Mouse (Mus musculus) right cerebral cortex, postnatal 4 days (tissue): Measurements from ENCODE around the gene Tshz2.

Experiments
- DNase-seq: peaks from one replicate; pipeline ENCODE4 v3.0.0-alpha.2; 2022

Gene Tshz2

DNA sequence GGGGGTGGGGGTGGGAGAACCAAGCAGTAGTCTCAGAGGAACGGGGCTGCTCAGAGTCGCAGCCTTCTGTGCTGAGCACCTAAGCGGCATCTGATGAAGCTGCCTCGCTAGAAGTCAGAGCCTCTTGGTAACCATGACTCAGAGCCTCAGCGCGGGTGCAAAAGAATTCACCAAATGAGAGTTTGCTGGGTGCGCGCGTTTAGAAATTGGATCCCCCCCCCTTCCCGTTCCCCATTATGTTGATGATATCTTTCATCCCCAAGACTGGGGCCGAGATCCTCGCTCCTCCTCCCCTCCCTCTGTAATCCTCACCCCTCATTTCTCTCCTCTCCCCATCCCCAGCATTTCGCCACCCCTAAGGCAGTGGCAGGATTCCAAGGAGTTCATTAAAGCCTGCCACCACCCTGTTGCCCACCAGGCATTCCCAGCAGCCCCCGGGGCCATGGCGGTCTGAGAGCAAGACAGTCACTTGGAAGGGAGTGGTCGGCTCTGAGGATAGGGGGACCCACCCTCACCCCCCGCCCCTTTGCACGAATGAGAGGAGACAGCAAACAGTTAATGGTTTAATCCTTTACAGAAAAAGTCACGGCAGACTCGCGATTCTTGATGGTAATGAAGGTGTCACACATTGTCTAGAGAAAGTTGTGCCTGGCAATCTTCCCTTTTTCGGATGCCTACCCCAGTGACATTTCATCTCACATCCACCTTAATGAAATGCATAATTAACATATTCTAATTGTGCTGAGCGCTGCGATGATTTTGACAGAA, 328.8 kb downstream of the Tshz2 start:
- peak; percentile 22 for DNase-seq

DNA sequence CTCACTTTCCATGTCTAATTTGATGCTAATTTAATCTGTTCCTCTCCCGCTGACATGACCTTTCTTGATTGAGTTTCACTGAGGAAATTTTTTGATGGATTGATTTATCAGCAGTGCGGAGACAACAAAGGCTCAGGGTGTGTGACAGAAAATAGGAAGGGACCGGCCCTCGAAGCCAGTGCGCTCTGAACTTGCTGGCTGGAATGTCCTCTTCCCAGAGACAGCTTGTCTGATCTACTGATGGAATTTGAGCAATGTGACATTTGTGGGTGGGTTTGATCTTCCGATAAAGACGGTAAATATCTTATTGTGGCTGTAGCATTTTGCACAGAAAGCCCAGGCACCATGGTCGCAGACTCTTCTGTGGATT, 329.4 kb downstream of the Tshz2 start:
- no peak for DNase-seq

DNA sequence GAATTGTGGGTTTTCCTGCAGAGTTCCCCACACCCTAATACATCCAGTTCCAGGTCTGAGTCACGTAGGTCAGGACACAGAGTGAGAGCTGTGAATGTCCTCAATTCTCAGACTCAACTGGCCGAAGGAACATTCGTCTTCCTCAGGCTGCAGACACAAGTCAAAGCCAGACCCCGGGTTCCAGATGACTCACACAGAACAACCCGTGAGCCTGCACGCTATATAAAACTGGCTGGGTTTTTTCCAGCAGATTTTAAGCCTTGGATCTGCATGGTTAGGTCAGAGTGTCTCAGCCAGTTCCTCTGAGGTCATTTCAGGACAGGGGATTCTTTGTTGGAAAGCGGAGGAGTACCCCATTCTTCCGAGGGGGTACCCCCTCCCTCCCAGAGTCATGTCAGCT, 330.0 kb downstream of the Tshz2 start:
- no peak for DNase-seq

DNA sequence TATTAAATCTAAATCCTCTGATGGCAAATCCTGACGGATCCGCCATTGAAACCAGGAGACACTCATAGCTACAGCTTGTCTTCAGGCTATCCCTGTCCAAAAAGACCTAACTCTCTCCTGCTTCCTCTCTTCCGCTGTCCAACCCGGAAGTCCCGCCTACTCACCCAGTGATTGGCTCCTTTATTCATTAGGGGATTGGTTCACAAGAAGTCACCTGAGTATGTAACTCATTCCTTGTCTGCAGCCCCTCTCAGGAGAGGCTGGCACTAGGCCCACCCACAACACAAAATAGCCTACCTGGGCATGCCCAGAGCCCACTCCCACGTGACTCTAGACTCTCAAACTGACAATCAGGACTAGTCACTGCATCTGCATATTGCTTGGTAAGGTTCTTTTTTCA, 337.7 kb downstream of the Tshz2 start:
- DNase-seq = no peak

DNA sequence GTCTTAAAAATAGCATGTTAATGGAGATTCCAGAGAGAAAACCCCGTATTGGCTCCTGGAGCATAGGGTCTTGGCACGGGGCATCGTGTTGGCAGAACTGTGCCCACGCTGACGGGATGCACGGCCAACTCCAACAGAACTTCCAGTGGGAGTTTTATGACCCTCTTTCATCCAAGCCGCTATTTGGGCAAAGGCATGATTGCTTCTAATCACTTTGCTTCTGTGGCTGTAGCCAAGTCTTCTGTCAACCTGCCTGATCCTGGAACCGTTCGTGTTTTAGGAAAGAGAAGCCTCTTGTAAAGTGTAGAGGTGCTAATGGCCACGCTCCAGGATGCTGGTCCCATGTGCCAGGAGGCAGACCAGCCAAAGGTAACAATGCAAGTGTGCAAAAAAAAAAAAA, 350.1 kb downstream of the Tshz2 start:
- DNase-seq = no peak

DNA sequence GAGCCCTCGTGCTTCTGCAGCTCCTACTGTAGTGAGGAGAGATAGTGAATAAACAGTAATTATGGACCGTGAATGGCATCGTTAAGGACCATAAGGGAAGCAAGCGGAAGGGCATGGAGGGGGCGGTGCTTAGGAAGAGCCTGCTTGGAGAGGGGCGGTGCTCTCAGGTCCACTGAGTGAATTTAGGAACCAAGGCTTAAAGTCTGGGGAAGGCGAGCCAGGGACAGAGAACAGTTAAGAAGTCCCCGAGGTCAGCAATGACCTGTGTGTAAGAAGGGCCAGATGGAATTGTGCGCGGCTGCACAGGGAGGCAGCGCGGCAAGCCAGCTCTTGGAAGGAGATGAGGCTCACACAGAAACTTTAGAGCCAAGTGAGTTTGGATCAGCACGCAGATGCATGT, 354.4 kb downstream of the Tshz2 start:
- DNase-seq = no peak

DNA sequence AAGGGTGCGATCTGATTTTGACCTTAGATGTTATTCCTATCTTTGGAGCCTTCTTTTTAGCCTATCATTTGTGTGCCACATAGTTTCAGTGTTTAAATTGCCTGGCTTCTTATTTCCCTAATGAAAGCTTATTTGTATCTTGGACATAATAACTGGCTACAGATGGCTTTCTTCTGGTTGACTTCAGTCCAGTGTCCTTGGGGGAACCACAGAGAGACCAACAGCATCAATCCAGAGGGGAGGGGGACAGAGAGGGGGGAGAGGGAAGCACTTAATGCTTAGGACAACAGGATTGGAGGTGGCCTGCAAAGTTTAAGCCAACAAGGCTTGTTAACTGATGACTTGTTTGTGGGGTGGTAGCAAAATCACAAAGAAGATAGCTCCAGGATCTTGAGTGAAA, 356.4 kb downstream of the Tshz2 start:
- no peak for DNase-seq

DNA sequence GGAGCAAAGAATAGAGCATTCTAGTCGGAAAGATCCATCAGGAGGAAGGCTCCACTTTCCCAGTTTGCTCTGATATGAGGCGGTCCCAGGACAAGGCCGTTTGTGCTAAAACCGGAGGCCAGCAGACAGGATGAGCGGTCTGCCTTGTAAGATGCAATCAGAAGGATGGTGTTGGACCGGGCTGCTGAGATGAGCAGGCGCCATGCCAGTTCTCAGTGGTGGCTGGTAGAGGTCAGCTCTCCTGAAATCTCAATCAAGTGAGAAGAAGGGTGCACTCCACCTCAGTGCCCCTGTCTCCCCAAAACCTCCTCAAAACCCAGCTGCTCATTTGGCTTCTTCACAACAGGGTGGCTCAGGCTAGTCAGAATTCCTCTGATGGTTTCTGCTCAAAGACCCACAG, 358.2 kb downstream of the Tshz2 start:
- no peak for DNase-seq

DNA sequence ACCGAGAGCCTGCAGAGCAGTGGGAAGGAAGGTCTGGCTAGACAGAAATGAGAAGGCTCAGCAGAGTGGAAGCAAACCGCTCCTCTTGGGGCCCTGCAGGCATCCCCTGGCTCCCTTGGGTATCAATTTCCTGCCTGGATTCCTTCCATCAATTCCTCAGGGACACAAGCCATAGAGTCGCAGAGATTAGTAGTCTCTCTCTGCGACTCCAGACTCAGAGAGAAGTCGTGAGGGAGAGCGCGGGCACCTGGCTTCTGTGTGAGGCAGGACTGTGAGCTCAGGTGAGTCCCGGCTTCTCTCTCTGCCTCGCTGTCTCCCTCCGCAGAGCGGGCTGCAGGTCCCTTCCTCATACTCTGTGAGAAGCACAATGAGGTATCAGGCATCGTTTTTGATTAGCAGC, 363.2 kb downstream of the Tshz2 start:
- no peak for DNase-seq

DNA sequence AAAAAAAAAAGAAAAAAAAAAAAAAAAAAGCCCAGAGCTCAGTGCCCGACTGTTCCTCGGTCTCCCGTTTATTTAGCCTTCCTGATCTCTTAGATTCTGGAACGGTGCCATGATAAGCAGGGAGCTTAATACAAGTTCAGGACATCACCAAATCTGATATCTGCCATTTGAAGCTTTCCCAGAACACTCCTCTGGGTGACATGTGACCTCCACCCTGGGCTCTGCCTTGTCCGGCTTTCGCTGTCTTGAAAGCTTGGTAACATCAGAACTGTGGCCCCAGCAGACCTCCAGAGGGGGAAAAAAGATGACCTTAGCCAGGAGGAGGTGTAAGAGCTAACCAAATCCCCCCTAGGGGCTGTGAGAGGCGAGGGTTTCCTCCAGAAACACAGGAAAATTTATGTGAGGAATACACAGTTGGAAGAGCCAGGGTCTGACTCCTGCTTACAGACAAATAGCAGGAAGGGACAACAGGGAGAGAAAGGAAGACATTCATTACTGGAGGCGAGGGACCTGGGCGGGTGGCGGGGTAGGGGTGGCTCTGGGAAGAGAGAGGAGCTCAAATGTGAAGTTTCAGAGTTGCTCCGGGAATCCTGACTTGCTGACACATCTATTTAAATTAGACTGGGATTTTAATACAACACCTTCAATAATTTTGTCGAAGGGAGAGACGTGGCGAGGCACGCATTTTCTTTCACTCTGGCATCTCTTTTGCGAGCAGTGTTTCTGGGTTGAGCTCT, 363.9 kb downstream of the Tshz2 start:
- DNase-seq = no peak

DNA sequence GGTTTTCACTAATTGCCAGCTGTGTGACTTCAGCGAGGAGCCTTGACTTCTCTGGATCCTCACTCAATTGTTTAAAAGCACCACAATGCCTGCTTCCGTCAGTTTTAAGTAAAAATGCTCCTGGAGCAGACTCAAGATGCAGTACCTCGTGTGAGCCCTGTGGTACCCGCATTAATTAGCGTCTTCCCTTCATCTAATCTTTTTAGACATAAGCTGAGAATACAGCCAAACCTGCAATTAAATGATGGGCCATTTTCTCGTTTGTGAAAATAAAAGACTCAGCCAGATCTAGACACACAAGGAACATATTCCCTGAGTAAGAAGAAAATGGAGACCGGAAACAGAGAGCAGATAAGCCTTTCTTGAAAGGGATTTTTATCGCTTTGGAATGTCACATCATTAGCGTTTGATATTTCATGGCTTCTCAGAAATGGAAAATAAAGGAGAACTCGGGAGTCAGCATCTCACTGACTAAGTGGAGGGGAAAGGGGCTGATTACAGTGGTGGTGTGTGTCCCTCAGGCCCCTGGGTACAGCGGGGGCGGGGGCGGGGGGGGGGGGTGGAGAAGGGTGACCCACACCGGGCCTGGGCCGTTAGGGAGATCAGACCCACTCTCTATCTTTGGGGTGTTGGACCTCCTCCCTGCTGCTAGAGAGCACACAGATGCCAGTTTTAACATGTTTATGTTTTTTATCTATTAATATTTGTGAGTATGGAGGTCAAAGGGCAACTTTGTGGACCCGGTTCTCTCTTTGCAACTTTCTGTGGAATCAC, 364.6 kb downstream of the Tshz2 start:
- no peak for DNase-seq

DNA sequence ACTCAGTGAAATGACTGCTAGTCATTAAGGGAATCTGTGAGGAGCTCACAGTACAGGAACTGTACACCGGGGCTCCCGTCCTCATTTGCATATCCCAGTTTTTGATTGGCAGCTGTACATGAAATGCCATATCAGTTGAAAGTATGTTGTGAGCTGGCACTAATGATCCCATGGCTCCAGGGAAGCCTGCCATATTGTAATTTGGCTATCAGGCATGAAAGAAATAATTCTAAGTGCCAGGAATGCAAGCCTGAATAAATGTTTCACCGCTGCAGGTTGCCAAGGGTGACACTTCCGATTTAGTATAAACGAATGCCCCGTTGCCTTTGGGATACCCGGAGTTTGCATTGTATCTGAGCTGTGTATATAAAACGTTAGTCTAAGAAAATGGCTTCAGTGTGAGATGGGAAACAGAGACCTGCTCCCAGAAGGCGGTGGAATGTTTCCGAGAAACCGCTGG, 366.1 kb downstream of the Tshz2 start:
- no peak for DNase-seq

DNA sequence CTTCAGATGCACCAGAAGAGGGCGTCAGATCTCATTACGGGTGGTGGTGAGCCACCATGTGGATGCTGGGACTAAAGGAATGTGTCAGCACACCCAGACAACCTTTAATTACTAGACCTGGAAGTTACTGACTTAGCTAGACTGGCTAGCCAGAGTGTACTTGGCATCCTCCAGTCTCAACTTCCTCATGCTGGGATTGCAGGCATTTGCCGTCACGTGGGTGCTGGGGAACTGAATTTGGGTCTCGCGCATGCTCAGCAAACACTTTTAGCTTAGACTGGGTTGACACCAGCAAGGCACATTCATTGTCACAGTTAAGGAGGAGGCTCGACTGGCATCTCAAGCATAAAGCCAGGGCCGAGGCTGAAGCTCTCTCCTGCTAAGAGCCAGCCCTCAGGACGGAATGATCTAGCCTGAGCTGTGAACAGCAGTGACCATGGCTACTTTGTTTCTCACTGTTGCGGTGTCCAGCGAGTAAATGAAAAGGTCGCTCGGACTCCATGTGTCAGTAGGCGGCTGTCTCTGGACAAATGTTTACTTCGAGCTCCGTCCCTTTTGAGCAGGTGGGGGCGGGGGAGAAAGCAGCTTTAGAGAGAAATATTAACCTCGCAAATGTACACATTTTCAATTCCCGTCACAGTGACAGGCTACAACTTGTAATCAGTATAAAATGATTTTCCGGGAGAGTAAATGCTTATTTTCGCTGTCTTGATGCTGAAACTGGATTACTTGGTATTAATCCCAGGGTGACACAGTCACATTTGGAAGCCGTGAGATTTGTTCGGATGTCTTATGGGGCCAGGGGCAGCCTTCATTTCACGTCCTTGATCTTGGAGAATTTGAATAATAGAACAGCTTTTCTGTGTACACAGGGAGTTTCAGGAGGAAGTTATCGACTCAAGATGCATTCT, 370.0 kb downstream of the Tshz2 start:
- DNase-seq = peak; percentile 21

DNA sequence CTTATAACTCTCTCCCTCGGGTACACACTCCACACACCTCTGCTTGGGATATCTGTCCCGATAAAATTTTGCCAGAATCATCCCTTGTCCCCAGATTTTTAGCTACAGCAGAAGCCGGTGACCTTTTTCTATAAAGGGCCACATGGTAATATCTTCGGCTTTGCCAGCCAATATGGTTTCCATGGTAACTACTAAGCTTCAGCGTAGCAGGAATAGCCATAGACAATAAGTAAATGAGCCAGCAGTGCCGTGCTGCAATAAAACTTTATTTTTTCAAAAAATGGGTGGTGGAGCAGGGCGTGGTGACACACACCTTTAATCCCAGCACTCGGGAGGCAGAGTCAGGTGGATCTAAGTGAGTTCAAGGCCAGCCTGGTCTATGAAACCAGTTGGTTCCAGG, 370.9 kb downstream of the Tshz2 start:
- DNase-seq = no peak

DNA sequence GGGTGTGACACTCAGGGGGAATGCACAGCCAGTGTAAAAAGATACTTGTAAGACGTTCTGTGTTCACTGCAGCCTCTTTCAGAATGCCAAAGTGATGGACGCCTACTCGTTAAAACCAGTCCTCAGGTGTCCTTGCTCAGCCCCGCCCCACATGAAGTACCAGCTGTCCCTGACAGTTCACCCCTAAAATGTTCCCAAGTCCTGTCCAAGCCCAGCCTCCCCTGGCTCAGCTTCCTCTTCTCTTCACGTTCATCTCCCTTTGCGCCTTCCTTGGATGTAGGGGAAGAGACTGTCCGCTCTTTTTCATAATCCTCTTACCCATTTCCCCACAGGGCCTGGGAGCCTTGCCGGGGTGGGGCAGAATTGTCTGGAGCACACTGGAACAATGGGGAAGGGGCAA, 374.0 kb downstream of the Tshz2 start:
- DNase-seq = no peak

DNA sequence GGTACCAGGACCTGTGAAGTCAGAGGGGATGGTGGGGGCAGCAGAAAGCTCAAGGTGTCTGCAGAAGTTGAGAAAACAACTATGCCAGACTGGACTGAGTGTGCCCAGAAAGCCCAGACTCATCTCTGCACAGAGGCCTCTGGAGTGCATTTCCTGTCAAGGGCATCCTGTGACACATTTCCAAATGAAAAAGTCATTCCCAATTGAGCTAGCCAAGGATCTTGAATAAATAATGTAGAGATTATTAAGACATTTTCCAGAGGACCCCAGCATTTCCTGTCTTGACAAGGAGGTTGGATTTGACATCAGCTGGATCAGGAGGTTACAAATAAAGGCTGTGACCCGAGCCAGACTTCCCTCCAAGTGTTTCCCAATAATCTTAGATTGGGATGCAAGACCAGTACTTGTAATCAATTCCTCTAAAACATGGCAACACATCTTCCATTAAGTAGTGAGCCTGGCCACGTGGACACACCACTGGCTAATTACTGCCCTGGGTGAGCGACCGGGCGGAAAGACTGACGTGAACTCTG, 374.7 kb downstream of the Tshz2 start:
- no peak for DNase-seq

DNA sequence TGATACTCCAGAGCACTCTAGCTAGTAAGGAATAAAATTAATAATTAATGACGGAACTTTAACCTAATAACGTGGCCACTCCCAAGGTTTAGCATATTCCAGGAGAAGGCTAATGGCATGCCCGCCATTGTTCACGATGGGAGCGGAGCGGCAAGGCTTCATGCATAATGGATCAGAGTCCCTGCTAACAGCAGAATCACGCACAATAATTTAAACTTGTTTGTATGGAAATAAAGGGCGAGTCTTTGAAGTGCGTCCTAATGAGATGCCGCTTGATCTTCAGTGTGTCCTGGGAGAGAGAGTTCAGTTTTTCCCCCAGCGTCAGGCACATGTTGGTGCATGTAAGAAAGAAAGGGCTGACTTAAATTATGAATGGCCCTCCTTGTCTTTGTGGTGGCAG, 376.9 kb downstream of the Tshz2 start:
- no peak for DNase-seq

DNA sequence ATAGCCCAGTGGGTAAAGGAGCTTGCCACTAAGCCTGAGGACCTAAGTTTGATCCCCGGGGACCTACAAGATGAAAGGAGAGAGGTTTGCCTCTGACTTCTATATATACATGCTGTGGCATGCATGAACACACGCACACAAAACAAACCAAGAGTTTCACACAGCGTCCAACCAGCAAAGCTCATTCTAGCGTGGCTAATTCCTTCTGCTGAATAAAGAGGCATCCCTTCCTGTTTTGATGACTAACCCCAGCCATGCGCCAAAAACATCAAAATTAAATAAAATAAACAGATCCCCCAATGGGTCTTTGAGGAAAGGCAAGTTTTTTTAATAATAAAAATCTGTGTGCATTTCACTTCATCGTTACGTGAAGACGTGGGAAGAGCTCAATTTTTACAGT, 379.0 kb downstream of the Tshz2 start:
- DNase-seq = no peak

DNA sequence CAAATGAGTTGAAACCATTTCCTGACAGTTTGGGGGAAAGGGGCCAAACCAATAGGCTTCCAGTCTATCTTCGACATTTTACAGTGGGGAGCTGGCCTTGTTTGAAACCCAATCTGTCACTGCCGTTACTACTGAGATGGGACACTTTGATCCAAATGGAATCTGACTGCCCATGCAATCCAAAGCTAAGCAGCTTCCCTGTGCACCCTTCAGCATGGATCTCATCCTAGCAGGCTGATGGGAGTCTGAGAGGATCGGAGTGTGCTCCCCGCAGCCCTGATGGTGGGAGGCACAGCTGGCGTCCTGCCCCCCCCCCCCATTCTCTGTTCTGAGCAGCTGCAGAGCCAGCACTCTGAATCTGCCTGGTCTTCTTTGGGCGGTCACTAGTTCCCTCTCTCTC, 384.5 kb downstream of the Tshz2 start:
- no peak for DNase-seq

DNA sequence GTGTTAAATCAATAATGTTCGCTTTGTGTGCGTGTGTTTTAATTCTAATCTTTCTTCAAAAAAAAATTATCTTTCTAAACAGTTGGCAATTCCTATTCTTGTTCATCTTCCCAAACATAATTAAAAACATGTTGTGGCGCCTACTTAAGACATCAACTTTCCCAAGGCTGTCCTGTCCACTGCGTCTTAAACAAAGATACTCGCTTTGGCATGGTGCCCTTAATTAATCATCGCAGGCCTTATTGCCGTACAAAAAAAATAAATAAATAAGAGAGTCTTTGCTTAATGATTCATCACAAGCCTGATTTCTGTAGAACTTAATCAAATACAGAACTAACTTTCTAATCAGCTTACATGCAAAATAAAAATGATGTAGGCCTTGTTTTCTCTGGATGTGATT, 385.1 kb downstream of the Tshz2 start:
- DNase-seq = no peak

DNA sequence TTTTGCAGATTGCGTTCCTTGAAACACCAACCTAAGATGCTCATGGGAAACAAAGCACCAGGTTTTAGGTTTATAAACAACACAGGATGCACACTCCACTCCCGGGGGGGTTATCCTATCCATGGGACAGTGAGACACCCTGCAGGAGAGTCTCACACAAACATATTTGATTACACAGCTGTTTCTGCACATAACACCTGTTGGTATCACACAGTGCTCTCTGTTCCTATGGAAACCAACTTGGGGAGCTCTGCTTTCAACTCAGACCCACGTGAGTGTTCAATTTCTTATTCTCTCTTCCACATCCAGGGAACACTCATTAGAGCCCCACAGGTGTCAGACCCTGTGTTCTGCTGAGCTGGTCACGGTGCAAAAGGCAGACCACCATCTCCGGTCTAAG, 390.1 kb downstream of the Tshz2 start:
- no peak for DNase-seq

DNA sequence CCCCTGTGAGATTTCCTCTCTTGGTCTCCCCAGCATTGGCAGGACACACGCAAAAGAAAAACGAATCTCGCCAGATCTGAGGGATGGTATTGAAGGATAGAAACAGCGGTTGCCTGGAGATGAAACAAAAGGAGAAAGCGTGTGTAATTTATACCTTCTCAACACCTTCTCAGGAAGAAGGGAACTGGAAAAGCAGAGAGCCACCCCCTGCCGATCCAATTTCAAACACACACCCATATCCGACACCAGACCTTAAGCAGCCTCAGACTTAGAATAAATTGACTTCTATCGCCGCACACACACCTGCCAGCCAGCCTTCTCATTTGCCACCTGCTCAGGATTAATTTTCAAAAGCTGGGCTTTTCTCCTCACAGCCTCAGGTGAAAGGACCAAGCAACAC, 390.9 kb downstream of the Tshz2 start:
- DNase-seq = no peak

DNA sequence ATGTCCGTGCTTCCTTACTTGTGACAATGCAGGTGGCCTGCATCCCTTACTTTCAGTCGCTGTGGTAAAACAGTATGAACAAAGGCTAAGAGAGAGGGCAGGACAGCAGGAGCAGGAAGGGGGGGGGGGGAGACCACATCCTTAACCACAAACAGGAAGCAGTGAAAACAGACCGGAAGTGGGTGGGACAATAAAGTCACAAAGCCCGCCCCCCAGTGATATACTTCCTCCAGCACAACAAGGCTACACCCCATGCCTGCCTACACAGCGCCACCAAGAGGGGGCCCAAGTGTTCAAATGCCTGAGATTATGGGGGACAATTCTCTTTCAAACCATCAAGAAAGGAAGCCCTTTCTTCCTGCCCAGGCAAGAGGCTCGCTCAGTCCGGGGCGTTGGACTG, 392.1 kb downstream of the Tshz2 start:
- no peak for DNase-seq
